Mouse (Mus musculus): Measurements from ENCODE around the gene Sept12.

Gene Sept12

GRCm38 (mm10) chr16:4997553-4997952 is at the start of gene Sept12:
TSS of gene Sept12 (minus strand) at chr16:4997852.
- DNase-seq (ENCODE audit: low read depth, low spot score) = no peak

- no peak for DNase-seq (ENCODE audit: low read depth, low spot score)
Observed at GRCm38 (mm10) chr16:5045322-5045721, 47.7 kb upstream of the Sept12 start.

DNA sequence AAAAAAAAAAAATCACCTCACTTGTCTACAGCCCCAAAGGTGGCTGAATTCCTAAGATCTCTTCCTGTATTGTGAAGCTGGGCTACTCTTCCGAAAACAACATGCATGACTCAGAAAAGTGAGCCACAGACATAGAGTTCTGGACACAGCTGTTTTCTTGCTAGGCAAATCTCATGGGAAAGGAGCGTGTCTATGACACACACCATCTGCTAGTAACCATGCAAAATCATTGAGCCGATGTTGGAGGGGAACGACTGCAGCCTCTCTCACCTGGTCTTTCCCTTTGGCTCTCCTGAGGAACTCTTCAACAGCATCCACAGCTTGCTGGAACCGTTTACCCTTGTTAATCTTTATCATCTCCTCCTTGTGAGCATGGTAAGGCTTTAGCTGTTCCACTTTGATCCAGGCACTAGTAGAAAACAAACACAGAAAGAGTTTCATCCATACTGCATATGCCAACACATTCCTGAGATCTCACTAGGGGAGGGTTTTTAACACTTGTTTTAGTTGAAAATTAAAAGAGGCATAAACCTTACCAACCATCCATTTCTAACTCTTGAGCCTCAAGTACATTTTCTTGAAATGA is 39.1 kb upstream of the Sept12 start:
- DNase-seq (ENCODE audit: low read depth, low spot score) = no peak

- no peak for DNase-seq (ENCODE audit: low read depth, low spot score)
Observed at GRCm38 (mm10) chr16:5035591-5035990, 37.9 kb upstream of the Sept12 start.

- DNase-seq (ENCODE audit: low read depth, low spot score) = no peak
Observed at GRCm38 (mm10) chr16:5029847-5030246, 32.2 kb upstream of the Sept12 start.

- no peak for DNase-seq (ENCODE audit: low read depth, low spot score)
Observed at GRCm38 (mm10) chr16:5024021-5024420, 26.4 kb upstream of the Sept12 start.

GRCm38 (mm10) chr16:5014578-5014977 is 16.9 kb upstream of the Sept12 start:
- no peak for DNase-seq (ENCODE audit: low read depth, low spot score)

DNA sequence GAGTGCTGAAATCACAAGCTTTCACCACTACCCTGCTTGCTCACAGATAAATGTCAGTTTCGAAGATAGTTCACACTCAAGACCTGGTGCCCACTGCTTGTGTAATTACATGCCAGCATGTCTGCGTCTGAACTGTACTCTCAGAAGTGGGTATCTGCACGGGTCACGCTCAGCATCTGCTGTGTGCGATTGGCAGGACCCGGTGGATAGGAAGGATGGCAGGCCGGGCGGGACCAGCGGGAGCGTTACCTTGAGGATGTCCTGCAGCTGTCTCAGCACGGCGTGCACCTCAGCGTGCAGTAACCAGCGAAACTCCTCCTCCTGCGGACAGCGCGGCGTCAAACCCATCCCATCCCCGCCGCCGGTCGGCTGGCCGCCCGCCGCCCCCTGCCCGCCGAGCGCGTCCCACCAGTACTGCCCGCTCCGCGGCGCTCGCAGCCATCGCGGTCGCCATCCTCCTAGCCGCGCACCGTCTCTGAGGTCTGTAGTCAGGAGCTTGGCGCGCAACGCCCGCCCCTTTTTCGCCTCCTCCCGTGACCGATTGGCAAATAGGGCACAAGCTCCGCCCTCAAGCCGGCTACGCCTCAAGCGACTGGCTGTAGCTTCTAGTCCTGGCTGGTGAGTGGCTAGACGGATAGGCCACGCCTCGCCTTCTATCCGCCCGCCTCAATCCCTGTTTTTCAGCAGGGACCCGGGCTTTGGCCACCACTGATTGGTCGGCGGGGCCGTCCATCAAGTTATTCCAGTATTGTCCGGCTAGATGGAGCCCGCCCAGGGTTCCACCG is 15.6 kb upstream of the Sept12 start, which contains the start of gene Rogdi:
Rogdi (minus strand) TSS at position 500 of the 785 bp plus-strand sequence.
- peak; percentile 97 for DNase-seq (ENCODE audit: low read depth, low spot score)

GRCm38 (mm10) chr16:5012036-5013005 is 14.7 kb upstream of the Sept12 start:
- no peak for DNase-seq (ENCODE audit: low read depth, low spot score)

GRCm38 (mm10) chr16:5011285-5011684 is 13.6 kb upstream of the Sept12 start:
- no peak for DNase-seq (ENCODE audit: low read depth, low spot score)

DNA sequence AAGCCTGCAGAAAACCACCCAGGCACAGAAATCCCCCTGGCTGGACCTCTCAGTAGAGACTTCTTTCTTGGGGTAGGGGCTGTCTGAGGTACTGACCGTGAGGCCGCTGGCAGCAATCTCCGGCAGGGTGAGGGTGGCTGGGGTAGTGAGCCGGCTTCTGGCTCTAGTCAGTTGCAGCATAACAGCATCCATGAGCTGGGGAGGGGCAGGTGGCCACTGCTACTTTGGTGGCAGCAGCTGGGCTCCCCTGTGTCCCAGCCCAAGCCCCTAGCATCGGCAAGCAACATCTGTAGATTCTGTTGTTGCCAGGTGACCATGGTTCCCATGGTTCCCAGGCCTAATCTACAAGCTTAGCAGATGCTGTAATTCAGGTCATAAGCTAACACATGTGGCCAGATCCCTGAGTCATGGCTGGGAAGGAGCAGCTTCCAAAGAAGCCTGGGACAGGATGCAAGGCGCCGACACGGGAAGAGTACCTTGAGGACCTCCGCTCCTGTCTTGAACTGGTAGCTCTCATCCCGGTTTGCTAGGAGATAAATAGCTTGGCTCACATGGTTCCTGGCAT is 12.8 kb upstream of the Sept12 start:
- DNase-seq (ENCODE audit: low read depth, low spot score) = no peak

DNA sequence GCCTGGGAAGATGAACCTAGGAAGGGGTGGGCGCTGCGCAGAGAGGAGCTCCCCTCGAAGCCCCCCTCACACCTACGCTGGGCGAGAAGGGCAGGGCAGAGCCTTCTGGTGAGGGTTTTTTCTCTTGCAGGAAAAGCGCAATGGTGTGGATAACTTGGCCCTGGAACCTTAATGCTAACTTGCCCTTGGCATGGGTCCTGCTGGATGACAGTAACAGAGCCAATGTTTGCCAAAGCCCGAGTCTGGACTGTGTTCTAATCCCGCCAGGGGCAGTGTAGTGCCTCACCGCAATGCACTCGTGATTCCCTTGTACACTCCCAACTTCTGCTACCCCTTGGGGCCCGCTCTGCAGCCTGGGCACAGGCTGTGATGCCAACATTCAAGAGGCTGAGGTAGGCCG is 10.4 kb upstream of the Sept12 start:
- no peak for DNase-seq (ENCODE audit: low read depth, low spot score)

DNA sequence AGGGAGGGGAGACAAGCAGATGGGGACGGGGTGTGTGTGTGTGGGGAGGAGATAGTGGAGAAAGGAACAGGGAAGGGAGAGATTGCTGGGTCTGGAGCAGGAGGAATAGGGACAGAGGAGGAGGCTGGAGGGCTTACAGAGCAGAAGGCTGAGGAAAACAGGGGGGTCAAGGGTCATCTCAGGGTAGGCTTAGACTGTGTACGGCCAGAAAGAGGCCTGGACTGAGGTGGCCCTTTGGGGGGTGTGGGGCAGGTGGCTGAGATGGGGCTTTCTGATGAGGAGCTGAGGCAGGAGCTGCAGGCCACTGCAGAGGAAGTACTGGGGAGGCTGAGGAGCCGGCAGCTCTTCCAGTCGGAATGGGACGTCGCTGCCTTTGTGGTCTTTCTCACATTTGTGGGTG is 9.8 kb upstream of the Sept12 start:
- DNase-seq (ENCODE audit: low read depth, low spot score) = no peak

GRCm38 (mm10) chr16:5007067-5007466 is 9.4 kb upstream of the Sept12 start, which contains the start of gene Smim22:
TSS of gene Smim22 (plus strand) at chr16:5007288.
- DNase-seq (ENCODE audit: low read depth, low spot score) = no peak

GRCm38 (mm10) chr16:5000611-5001010 is 3.0 kb upstream of the Sept12 start:
- no peak for DNase-seq (ENCODE audit: low read depth, low spot score)

- DNase-seq (ENCODE audit: low read depth, low spot score) = no peak
Observed at GRCm38 (mm10) chr16:4998984-4999383, 1.3 kb upstream of the Sept12 start.

DNA sequence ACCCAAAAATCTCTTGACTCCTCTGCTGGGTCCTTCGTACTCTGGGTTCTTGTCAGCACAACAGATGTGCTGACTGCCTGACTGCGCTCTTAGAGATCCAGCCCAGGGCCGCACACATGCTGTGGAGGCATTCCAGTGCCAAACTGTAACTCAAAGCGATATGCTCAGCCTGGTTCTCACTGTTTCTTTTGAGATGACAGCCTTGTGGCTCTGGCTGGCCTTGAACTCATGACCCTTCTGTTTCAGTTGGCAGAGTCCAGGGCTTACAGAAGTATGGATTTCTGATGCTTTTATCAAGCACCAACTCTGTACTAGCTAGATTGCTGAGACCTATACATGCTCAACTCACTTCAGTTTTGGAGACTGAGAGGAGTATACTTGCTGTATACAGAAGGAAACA is 4.4 kb downstream of the Sept12 start:
- no peak for DNase-seq (ENCODE audit: low read depth, low spot score)

GRCm38 (mm10) chr16:4984717-4985116 is 12.9 kb downstream of the Sept12 start:
- DNase-seq (ENCODE audit: low read depth, low spot score) = no peak

GRCm38 (mm10) chr16:4979755-4980380 is 17.8 kb downstream of the Sept12 start:
- no peak for DNase-seq (ENCODE audit: low read depth, low spot score)

DNA sequence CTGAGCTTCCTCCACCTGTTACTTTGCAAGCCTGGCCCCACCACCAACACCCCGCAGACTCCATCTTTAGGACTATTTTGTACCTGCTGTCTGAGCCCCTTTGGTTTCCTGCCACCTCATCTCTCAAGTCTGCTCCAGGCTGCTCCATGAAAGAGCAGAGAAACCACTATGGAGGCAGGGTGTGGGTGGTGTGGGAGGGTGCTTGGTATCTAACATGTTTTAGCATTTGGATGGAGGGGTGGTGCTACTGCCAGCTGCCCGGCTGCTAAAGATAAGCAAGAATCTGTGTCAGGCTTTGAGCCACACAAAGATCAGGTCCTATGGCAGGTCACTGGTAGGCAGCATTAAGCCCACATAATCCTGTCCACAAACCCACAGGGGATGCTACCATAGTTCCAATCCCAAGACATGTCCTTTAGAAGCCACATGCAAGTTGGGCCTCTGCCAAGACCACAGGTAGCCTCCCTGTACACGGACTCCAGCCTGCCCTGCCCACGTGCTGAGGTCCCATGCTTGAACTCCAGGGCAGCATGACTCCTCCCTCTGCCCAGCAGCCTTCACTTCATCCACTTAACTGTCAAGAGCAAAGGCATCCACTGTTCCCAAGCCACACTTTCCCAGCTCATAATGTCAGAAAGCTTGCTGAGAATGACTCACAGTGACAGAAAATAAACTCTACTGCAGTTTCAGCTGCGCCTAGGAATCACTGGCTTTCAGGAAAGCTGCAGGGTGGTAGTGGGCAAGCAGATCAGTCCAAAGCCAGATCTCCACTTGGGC is 19.2 kb downstream of the Sept12 start:
- no peak for DNase-seq (ENCODE audit: low read depth, low spot score)

Measured in WW6 (cell line).